Mouse (Mus musculus) hematopoietic stem cell, adult 5-6 weeks (primary cell): ENCODE results near the gene Rora. TPM values are rescaled to one million over a fixed set of nuclear protein-coding genes. Genes with fewer than 3 reads are reported as not detected.

ENCODE experiments used
- ATAC-seq, 2 experiments: fragments of 125-278 bp in 1 of 2; replicated peaks in 1 of 2; 2 replicates each; pipeline ENCODE4 v1.8.0; 2016 to 2017; ENCODE audit warnings: inconsistent platforms in 2 of 2, mild to moderate bottlenecking in 2 of 2, moderate number of reproducible peaks in 2 of 2, low read depth in 1 of 2, moderate TSS enrichment in 1 of 2; ENCODE audit not compliant: low FRiP score in 2 of 2, poor library complexity in 2 of 2, severe bottlenecking in 2 of 2, insufficient read depth in 1 of 2, low TSS enrichment in 1 of 2
- total RNA-seq: library from RNA; stranded (forward); fragments of 172-1452, 232-1000 nt; gene quantifications from 2 replicates; pipeline ENCODE4 v1.2.3, GENCODE M21; 2017

The Rora gene
- total RNA-seq, 1 experiment from 2014 or later = 11.0 TPM

DNA sequence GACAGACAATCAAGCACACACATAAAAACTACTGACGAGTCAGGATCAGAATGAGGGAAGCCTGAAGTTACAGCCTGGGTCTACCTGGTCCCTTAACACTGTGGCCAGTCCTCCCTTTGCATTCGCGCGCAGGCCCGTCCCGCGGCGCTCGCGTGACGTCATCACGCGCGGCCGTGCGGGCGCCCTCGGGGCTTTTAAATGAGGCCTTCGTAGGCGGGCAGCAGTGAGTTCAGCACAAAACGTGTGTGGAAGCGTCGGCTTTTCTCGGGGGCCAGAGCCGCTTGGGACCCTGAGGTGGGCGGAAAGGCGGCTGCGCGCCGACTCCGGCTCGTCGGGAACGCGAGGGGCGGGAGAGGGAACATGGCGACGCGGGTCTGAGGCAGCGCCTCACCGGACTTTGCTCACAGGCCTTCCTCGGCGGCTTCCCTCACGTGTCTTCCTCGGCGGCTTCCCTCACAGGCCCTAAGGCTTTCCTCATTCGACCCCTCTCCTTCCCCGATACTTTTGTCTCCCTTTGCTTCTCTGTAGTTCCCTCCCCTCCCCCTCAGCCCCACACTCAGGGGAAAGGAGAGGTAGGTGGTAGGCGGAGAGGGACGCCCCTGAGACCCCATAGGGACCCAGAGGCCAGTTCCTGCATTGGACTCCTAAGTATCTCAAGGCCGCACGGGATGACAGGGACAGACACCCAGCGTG is 744.3 kb downstream of the Rora start, which contains the start of gene Ice2:
Ice2 (plus strand) TSS at position 147 of the 693 bp plus-strand sequence.
- peak; percentile 72 to 86 for ATAC-seq

DNA sequence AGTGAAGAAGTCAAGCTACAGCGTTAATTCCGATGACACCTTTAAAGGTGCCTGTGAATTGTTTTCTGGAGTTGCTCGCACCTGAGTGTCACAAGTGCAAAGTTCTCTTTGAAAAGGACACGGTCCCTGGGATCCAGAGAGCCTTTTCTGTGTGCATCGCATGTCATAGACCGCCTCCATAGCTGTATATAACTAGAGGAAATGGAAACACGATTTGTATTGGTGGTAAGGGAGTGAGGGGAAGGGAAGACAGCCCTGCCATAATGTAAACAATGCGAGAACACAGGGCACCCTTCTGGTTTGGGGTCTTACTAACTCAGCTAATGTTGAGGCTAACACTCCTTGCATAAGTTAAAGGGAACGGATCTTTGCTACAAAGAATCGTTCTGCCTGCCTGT is 744.9 kb downstream of the Rora start:
- ATAC-seq = 0 out of 4 replicates have a peak, but pooled peaks of 1 of the 2 experiments have one; percentile 38

DNA sequence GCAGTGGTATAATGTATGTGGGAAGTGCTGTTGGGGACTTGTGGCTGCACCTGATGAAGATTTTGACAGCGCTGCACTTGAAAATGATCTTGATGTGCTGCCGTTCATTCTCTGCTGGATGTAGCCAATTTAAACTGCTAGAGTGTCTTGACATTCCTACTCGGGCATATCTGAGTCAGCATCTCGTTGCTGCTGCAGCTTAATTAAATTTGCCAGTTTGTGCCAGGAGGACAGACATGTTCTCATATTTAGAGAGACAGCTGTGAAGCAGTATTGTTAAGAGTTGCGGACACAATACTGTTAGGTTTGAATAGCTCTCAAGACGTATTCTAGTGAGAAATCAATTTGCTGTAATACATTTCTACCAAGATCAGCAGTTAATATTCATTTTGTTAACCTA is 751.1 kb downstream of the Rora start:
- no peak for ATAC-seq

DNA sequence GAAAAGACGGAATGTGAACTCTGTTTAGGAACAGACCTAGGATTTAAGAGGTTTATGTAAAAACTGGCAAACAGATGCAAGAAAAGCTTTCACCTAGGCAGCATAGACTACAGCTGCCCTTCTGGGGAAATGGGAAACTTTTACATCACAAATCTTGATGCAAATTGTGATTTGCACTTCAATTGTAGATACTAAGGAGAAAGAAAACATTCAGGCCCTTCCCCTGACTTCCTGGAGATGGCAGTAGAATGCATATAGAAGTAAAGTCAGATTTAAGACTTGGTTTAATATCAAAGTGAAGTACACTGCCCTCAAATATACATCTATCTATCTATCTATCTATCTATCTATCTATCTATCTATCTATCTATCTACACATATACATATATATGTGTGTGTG is 765.9 kb downstream of the Rora start:
- ATAC-seq = peak in 1 of 2 experiments; percentile 53; a peak in 1 of 4 replicates

- ATAC-seq = no peak
Observed at GRCm38 (mm10) chr9:69430531-69430930, 776.9 kb downstream of the Rora start.

DNA sequence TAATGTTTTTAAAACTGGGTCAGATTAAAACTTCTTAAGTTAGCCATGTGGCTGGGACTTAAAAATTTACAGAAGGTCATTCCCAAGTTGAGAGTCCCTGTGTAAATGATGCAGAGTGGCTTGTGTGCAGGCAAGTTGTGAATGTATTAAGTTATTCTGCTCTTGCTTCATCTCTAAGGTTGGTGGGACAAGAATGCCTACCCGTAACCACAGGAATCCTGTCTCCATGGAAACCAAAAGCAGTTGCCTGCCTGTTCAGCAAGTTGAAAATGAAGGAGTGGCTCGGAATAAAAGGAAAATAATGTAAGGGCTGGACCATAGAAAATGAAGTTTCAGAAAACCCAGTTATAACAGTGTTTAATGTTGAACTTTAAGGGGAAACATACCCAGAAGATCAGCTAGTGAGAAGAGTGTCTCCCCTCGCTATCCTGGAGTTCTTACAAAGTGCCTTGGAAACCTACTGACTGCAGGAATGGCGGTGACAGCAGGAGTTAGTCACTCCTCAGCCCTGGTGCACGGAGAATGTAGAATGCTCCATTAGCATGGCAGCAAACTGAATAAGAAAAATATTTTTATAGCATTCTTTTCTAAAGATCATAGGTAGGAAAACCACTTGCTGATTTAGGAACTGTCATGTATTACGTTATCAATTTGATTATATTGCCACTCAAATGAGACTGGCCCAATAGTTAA is 778.4 kb downstream of the Rora start:
- no peak for ATAC-seq

DNA sequence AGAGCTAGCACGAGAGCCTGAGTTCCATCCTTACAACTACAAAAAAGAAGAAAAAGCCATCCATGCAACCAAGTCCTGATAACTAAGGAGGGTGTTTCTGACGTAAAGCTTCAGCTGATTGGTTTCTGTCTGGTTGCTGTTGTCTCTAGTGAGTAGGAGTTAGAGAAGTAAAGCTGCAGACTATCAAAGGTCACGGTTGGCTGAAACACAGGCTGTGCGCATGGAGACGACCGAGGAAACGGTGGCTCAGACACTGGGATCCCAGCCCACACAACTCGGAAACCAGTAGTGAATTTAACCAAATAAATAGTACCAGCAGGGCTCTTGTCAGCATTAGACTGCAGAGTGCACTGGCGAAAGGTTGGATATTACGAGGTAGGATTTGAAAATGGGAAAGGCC is 781.6 kb downstream of the Rora start:
- ATAC-seq = no peak

DNA sequence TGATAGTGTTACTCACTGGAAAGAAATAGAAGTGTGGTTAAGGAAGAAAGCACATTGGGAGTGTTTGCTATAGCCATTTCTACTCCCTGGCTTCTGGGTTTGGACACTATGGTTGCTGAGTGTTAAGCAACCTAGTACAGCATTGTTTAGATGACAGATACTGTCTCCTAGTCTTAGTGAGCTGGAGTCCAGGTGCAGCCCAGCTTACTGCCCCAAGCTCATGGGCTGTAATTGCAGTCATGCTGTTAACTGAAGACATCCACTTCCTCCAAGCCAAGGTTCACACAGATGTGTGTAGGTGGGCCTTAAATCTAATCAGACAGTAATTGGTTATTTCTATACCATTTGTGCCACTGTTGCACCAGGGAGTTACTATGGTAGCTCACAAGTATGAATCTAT is 782.1 kb downstream of the Rora start:
- no peak for ATAC-seq
